Mouse (Mus musculus) liver, embryonic 15.5 days (tissue): Measurements from ENCODE around the gene Gucy1b2. TPM values are rescaled to one million over a fixed set of nuclear protein-coding genes. Genes with fewer than 3 reads are reported as not detected.
A peak's percentile ranks its signal among the peaks of the same experiment; 100 is the strongest.

Experiments used
- ATAC-seq: fragments of 200-750 bp; cut with Nextera tagmentation; 2 replicates; pipeline ENCODE4 v1.8.0; 2017; ENCODE audit warnings: moderate number of reproducible peaks, mild to moderate bottlenecking, moderate library complexity; ENCODE audit not compliant: insufficient read depth
- H3K27ac ChIP-seq: fragments of 300-500 bp; sonication (generic); replicated peaks from 2 replicates; pipeline ENCODE4 v1.5.1; 2015; ENCODE audit warnings: mild to moderate bottlenecking, inconsistent platforms
- H3K27me3 ChIP-seq: fragments of 300-500 bp; sonication (generic); 2 replicates; pipeline ENCODE4 v1.6.1; 2015; ENCODE audit warnings: mild to moderate bottlenecking, inconsistent platforms
- H3K36me3 ChIP-seq: fragments of 300-500 bp; sonication (generic); replicated peaks from 2 replicates; pipeline ENCODE4 v1.6.1; 2015; ENCODE audit warnings: moderate library complexity, mild to moderate bottlenecking, inconsistent platforms
- H3K4me1 ChIP-seq: fragments of 300-500 bp; sonication (generic); replicated peaks from 2 replicates; pipeline ENCODE4 v1.6.1; 2015; ENCODE audit warnings: inconsistent platforms
- H3K4me2 ChIP-seq: fragments of 300-500 bp; sonication (generic); 2 replicates; pipeline ENCODE4 v1.6.1; 2015; ENCODE audit warnings: moderate library complexity, mild to moderate bottlenecking, inconsistent platforms
- H3K4me3 ChIP-seq: fragments of 300-500 bp; sonication (generic); replicated peaks from 2 replicates; pipeline ENCODE4 v1.5.1; 2015; ENCODE audit warnings: mild to moderate bottlenecking, inconsistent platforms
- H3K9ac ChIP-seq: fragments of 300-500 bp; sonication (generic); 2 replicates; pipeline ENCODE4 v1.6.1; 2015; ENCODE audit warnings: moderate library complexity, mild to moderate bottlenecking, inconsistent platforms
- H3K9me3 ChIP-seq: fragments of 300-500 bp; sonication (generic); replicated peaks from 2 replicates; pipeline ENCODE4 v1.6.1; 2016; ENCODE audit warnings: inconsistent platforms
- WGBS: fragments of 180-500 bp; shearing (Covaris S2); methylation state at CpG from one replicate; pipeline ENCODE4 v1.1.7; 2015; ENCODE audit warnings: mixed read lengths; ENCODE audit not compliant: insufficient replicate concordance; 5-methylcytosine and 5-hydroxymethylcytosine counted together
- polyA plus RNA-seq: library from polyadenylated mRNA; unstranded; fragments of >200 nt; fragmentation: Nextera tagmentation; extraction: Ambion mirVana; gene quantifications from 2 replicates; pipeline ENCODE4 v1.2.1, GENCODE M21; 2015

Gene Gucy1b2
- polyA plus RNA-seq, 1 experiment from 2014 or later, result not detected

DNA sequence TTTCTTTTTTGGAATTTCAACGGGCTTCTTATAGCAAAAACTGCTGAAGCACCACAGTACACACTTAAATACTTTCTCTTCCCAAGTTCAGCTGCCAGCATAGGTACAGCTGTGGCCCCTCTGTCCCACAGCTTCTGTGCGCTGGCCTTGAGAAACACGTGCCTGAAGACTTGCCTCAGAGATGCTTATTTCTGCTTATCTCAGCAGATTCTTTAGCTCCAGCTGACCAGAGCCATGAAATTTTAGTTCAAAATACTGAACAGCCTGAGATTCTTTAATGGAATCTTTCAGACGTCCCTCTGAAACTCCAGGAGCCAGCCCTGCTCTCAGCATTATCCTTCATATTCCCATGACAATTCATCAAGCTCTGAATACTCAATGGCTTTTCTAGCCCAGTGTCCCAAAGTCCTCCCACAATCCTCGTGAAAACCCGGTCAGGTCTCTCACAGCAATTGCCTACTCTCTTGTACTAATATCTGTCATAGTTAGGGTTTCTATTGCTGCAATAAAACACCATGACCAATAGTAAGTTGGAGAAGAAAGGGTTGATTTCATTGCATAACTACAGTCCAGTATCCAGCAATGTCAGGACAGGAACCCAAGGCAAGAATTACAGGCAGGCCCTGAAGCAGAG, 12.1 kb upstream of the Gucy1b2 start:
- Histone ChIP-seq H3K4me2 (no peak overlapping the region), H3K9me3 (no peaks in the 10 kb centered on the region), H3K9ac (no peak overlapping the region), H3K36me3 (no peaks in the 10 kb centered on the region), H3K4me1 (no peaks in the 10 kb centered on the region), H3K27me3 (no peaks in the 10 kb centered on the region), H3K27ac (no peak overlapping the region), H3K4me3 (no peak overlapping the region)
- no peak for ATAC-seq
- 59% methylated on average over 6 of the region's 6 CpGs for WGBS

DNA sequence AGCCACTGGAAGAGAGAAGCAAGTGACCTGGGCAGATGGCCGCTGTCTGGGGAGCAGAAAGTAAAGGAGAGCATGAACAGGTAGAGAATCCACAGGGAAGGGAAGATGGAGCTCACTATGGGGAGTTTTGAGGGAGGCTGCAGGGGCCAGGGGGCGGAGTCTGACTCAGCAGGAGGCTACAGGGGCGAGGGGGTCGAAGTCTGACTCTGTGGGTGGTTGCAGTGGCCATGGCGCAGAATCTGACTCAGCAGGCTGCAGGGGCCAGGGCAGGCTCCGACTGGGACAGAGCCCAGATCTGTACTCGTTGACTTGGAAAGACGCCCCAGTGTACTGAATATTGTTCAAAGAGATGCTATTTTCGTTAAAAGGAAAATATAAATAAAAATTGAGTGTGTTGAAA, 8.9 kb upstream of the Gucy1b2 start:
- Histone ChIP-seq H3K4me2 (no peak overlapping the region), H3K4me1 (no peaks in the 10 kb centered on the region), H3K27ac (no peak overlapping the region), H3K27me3 (no peaks in the 10 kb centered on the region), H3K9me3 (no peaks in the 10 kb centered on the region), H3K4me3 (no peak overlapping the region), H3K9ac (no peak overlapping the region), H3K36me3 (no peaks in the 10 kb centered on the region)
- WGBS, result 33% methylated on average over 9 of the region's 9 CpGs
- no peak for ATAC-seq

DNA sequence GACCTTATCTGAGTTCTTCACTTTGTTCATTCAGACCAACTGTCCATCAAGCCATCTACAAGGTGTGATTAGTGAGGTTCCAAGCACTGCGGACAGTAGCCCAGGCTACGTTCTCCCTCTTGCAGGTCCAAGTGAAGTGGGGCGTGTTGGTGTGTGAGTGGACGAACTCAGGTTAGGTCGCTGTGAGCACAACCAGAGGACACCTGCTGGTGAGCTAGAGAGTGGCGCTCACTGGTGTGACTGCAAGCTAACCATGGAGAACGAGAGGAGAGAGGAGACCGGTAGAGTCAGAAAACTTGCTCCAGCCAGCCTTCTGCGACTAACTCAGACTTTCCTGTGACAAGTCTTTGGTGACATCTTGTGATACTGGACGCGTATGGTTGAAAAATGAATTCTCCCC, 3.5 kb upstream of the Gucy1b2 start:
- Histone ChIP-seq H3K9ac (no peak overlapping the region), H3K9me3 (no peaks in the 10 kb centered on the region), H3K36me3 (no peaks in the 10 kb centered on the region), H3K27me3 (no peaks in the 10 kb centered on the region), H3K27ac (no peak overlapping the region), H3K4me2 (no peak overlapping the region), H3K4me1 (no peaks in the 10 kb centered on the region), H3K4me3 (no peak overlapping the region)
- ATAC-seq, result no peak
- WGBS, result 45% methylated on average over 11 of the region's 11 CpGs

DNA sequence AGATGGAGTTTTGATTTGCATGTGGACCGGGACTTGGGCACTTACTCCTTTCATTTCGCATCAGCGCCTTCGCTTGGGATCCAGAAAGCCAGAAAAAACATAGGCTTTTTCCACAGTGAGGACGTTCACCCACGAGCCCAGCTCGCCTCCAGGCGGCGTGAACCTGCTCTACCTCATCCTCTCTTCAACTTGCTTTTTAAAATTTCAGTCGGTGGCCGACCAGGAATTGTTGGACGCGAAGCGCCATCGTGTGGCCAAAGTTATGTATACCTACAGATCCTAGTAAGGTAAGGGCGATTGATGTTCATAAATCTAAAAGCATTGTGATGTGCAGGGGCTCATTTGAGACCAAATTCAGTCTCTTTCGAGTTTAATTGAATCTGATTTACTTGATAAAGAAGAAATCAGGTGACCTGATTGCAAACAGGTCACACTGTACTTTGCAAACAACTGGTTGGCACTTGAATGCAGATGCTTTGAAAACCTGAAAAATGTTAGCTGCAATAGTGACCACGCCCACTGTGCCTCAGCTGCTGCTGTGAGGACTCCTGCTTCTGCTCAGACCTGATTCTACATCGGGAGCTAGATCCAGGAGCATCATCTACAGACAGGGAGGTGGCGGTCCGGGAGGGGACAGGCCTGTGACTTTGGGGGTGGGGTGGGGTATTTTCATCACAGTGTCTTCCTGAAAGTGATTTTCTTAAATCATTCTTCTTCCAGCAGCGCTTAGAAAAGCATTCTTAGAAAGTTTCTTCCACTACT, 1.5 kb upstream of the Gucy1b2 start:
- Histone ChIP-seq H3K4me3 (no peak overlapping the region), H3K27me3 (no peaks in the 10 kb centered on the region), H3K4me1 (no peaks in the 10 kb centered on the region), H3K27ac (no peak overlapping the region), H3K9ac (no peak overlapping the region), H3K9me3 (no peaks in the 10 kb centered on the region), H3K36me3 (no peaks in the 10 kb centered on the region), H3K4me2 (peak overlapping the region; percentile 16; the same call in 1 of the 2 replicates)
- 16% methylated on average over 22 of the region's 22 CpGs for WGBS
- ATAC-seq, result no peak

DNA sequence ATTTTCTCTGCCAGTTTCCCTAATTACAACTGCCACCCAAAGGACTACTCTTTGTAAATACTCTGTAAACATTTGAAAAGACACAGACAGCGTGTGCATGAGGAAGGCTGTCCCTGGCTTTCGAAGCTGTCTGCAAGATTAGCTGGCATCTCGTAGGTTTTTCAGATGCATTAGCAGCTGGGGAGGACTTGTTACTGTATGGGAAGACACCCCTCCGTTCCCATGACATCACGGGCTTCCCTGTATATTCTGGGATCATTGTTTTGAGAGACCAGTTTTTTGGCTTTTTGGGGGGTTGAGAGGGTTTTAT, 564 bp downstream of the Gucy1b2 start:
- Histone ChIP-seq H3K27me3 (no peaks in the 10 kb centered on the region), H3K27ac (no peak overlapping the region), H3K4me1 (no peaks in the 10 kb centered on the region), H3K4me3 (no peak overlapping the region), H3K4me2 (no peak overlapping the region), H3K9ac (no peak overlapping the region), H3K36me3 (no peaks in the 10 kb centered on the region), H3K9me3 (no peaks in the 10 kb centered on the region)
- ATAC-seq, result no peak
- WGBS, result 52% methylated on average over 5 of the region's 5 CpGs

DNA sequence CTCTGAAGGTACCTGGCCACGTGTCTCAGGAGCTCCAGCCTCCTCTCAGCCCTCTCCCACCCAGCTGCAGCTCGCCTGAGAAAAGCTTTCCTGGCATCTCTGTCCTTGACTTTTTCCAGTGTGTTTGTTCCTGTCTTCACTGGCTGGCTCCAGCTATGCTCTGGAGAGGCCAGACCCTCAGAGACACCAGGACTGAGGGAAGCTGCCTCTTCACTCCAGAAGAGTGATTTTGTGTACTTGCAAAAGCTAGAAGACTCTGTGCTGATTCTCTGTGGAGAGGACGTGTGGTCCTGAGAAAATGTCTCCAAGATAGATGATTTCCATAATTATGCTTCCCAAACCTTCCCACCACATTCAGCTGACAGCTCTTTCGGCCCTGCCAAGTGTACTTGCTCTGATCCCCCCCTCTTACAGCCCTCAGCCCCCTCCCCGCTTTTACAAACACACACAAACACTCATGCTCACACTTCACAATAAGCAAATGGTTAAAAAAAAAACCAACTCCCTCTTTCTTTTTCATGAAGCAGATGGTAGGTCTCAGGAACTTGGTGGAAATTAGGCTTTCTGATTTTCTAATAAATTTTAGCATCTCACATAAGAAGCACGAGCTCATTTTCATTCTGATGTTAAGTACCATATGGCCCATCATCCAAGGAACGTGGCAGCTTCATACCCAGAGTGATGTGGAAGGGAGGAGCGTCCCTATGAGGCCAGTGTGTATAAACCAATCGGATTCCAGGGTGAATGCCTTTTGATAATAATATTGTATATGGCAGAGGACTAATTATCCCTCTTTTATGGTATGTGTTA, 1.1 kb downstream of the Gucy1b2 start:
- no peaks in the 10 kb centered on the region for H3K4me1 ChIP-seq
- no peak overlapping the region for H3K4me3 ChIP-seq

DNA sequence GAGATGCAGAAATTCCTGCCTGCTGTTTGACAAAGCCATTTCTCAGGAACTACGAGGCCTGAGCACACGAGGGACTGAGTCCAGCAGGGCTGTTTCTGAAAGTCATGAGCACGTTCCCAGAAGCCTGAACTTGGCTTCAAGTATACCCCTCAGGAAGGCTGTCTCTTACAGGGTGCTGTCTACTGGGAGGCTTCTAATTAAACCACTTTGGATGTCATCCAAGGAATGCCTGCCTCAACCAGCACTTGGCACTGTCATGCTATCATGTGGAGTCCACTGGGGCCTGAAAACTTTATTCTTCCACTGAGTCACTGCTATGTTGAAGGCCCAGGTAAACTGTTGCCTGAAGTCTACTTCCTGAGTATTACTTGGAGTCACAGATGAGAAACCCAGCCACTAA, 2.0 kb downstream of the Gucy1b2 start:
- Histone ChIP-seq H3K27ac (no peak overlapping the region), H3K9ac (no peak overlapping the region), H3K27me3 (no peaks in the 10 kb centered on the region), H3K9me3 (no peaks in the 10 kb centered on the region), H3K4me1 (no peaks in the 10 kb centered on the region), H3K36me3 (no peaks in the 10 kb centered on the region), H3K4me2 (no peak overlapping the region), H3K4me3 (no peak overlapping the region)
- WGBS, result 54% methylated on average over 3 of the region's 3 CpGs
- ATAC-seq, result no peak

More for the DNA sequence above, 1.1 kb downstream of the Gucy1b2 start:
- Histone ChIP-seq H3K36me3 (no peaks in the 10 kb centered on the region), H3K9ac (no peak overlapping the region), H3K4me2 (no peak overlapping the region), H3K27ac (no peak overlapping the region), H3K27me3 (no peaks in the 10 kb centered on the region), H3K9me3 (no peaks in the 10 kb centered on the region)
- 40% methylated on average over 9 of the region's 9 CpGs for WGBS
- no peak for ATAC-seq

DNA sequence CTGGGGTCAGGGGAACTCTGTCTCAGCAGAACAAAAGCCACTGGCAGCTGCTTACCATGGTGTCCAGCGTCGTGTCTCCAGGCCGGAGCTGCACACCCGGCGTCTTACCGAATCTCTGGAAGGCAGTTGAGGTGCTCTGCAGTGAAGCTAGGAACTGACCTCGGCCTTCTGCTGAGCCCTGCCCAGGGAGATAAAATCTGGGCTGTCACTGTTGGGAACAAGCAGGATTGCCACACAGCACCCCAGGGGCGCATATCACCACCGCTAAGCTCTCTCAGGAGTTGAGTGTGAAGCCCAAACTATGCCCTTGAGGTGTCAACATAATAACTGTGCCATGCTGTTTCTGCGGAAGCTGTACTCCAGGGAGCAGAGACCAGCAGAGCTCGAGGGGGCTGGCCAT, 2.8 kb downstream of the Gucy1b2 start:
- WGBS, result 62% methylated on average over 11 of the region's 11 CpGs
- no peak for ATAC-seq
- no peak overlapping the region for H3K4me2 ChIP-seq
- H3K27me3 ChIP-seq, result no peaks in the 10 kb centered on the region
- no peaks in the 10 kb centered on the region for H3K36me3 ChIP-seq
- H3K9me3 ChIP-seq, result no peaks in the 10 kb centered on the region
- H3K4me1 ChIP-seq, result no peaks in the 10 kb centered on the region
- H3K9ac ChIP-seq, result no peak overlapping the region
- H3K4me3 ChIP-seq, result no peak overlapping the region
- H3K27ac ChIP-seq, result no peak overlapping the region

DNA sequence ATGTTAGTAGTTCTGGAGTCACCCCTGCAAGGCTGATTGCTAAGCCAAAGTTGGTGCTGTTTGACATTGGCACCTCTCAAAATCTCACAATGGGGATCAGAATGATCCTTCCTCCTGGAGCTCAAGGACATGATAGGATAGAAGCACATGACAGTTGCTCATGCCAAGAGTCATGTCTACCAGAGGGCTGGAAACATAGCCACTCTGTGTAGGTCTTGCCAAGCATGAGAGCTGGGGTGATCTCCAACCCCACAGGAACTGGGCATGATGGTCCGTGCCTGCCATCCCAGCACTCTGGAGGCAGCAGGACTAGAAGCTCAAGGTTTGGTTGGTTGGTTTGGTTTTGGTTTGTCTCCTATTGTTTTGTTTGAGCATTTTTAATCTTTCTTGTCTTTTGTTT, 5.4 kb downstream of the Gucy1b2 start:
- no peak overlapping the region for H3K27ac ChIP-seq
- no peak overlapping the region for H3K4me3 ChIP-seq
- WGBS, result 66% methylated on average over 1 of the region's 1 CpGs
- no peaks in the 10 kb centered on the region for H3K27me3 ChIP-seq
- H3K36me3 ChIP-seq, result no peaks in the 10 kb centered on the region
- no peak overlapping the region for H3K4me2 ChIP-seq
- no peaks in the 10 kb centered on the region for H3K9me3 ChIP-seq
- ATAC-seq, result no peak
- H3K9ac ChIP-seq, result no peak overlapping the region
- no peaks in the 10 kb centered on the region for H3K4me1 ChIP-seq

DNA sequence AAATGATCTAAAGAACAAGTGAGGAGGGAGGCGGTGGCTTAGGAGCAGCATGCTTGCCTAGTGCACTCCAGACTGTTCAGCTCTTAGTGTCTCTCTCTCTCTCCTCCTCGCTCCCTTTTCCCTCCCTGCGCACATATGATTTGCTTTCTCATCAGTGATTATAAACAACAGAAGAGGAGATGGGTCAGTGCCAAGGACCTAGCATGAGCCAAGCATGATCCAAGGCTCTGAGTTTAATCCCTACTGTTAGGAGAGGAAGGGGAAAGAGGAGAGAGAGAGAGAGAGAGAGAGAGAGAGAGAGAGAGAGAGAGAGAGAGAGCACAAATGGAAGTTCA, 8.9 kb downstream of the Gucy1b2 start:
- Histone ChIP-seq H3K4me1 (no peaks in the 10 kb centered on the region), H3K27ac (no peak overlapping the region), H3K27me3 (no peaks in the 10 kb centered on the region), H3K9me3 (no peaks in the 10 kb centered on the region), H3K36me3 (no peaks in the 10 kb centered on the region), H3K4me3 (no peak overlapping the region), H3K9ac (no peak overlapping the region), H3K4me2 (no peak overlapping the region)
- 72% methylated on average over 3 of the region's 3 CpGs for WGBS
- ATAC-seq, result no peak

DNA sequence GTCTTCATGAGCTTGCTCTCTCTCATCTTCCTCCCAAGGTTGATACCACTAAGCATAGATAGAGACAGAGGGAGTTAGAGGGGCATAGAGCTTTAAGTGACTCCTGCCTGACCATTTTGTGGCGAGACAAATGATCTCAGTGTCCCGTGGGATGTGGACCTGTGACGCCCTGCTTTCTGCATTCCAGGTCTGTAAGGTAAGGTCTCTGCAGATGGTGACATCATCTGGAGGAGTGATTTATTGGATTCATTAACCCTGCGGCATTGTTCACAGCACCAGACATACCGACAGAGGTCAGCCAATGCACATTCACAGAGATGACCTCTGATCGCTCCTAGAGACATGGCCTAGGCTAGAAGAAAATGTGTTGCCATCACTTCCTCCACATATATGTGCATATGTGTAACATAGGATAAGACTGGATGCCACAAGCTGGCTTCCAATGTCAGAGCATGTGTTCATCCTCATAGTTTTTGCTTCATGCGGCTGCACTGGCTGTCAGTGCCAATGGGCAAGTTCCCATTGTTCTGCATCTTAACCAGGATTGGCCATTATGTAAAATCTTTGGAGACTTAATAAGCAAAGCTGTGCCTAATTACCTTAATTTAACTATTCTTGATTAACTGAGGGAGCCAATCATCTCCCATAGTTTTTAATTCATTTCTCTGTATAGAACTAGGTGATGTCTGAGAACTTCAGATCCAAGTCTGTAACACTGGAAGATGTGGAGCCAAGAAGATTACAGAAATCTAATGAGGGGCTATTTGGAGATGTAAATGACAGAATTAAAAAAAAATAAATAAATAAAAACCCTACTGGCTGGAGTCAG, 9.5 kb downstream of the Gucy1b2 start:
- H3K4me2 ChIP-seq, result no peak overlapping the region
- no peaks in the 10 kb centered on the region for H3K27me3 ChIP-seq
- no peak overlapping the region for H3K9ac ChIP-seq
- no peak overlapping the region for H3K27ac ChIP-seq
- no peak for ATAC-seq
- WGBS, result 61% methylated on average over 7 of the region's 7 CpGs
- H3K4me1 ChIP-seq, result no peaks in the 10 kb centered on the region
- no peaks in the 10 kb centered on the region for H3K9me3 ChIP-seq
- H3K36me3 ChIP-seq, result no peaks in the 10 kb centered on the region
- H3K4me3 ChIP-seq, result no peak overlapping the region
